Mouse (Mus musculus): ENCODE data around the gene Zfp91. TPM values are rescaled to one million over a fixed set of nuclear protein-coding genes. Genes with fewer than 3 reads are reported as not detected.

Gene Zfp91
- polyA plus RNA-seq, 2 experiments = 10.3 to 30.4 TPM

GRCm38 (mm10) chr19:12806214-12806613, 10.3 kb upstream of the Zfp91 start:
- H3K27ac ChIP-seq (replicated peaks; ENCODE audit: low read depth, low read length) = no peak overlapping the region
- no peak overlapping the region for H3K4me3 ChIP-seq (replicated peaks; ENCODE audit: low read length)
- H3K27me3 ChIP-seq (ENCODE audit: control insufficient read depth, insufficient read depth, low read length) = no peaks in the 10 kb centered on the region
- 68% methylated on average over 2 of the region's 2 CpGs for WGBS
- H3K4me2 ChIP-seq (replicated peaks; ENCODE audit: low read depth, low read length, severe bottlenecking) = no peak overlapping the region
- no peaks in the 10 kb centered on the region for H3K9me3 ChIP-seq (ENCODE audit: control insufficient read depth, low read length)
- H3K9ac ChIP-seq (ENCODE audit: low read depth, low read length, severe bottlenecking) = no peak overlapping the region
- no peaks in the 10 kb centered on the region for H3K36me3 ChIP-seq (ENCODE audit: control insufficient read depth, insufficient read depth, low read length)
- no peaks in the 10 kb centered on the region for H3K4me1 ChIP-seq (ENCODE audit: control insufficient read depth, insufficient read depth, low read length)
- ATAC-seq (ENCODE audit: low FRiP score, low read depth) (no peak), DNase-seq (ENCODE audit: low spot score) (no peak)
- no peak for TF ChIP-seq POLR2A (IDR thresholded peaks at IDR 0.05; ENCODE audit: borderline replicate concordance, extremely low read depth, insufficient read depth, insufficient read length)

GRCm38 (mm10) chr19:12805730-12806129, 9.8 kb upstream of the Zfp91 start:
- ATAC-seq (ENCODE audit: low FRiP score, low read depth) (no peak), DNase-seq (ENCODE audit: low spot score) (no peak)
- H3K4me1 ChIP-seq (ENCODE audit: control insufficient read depth, insufficient read depth, low read length) = no peaks in the 10 kb centered on the region
- 89% methylated on average over 3 of the region's 3 CpGs for WGBS
- H3K36me3 ChIP-seq (ENCODE audit: control insufficient read depth, insufficient read depth, low read length) = no peaks in the 10 kb centered on the region
- H3K9me3 ChIP-seq (ENCODE audit: control insufficient read depth, low read length) = no peaks in the 10 kb centered on the region
- no peak overlapping the region for H3K4me2 ChIP-seq (replicated peaks; ENCODE audit: low read depth, low read length, severe bottlenecking)
- no peaks in the 10 kb centered on the region for H3K27me3 ChIP-seq (ENCODE audit: control insufficient read depth, insufficient read depth, low read length)
- TF ChIP-seq POLR2A (IDR thresholded peaks at IDR 0.05; ENCODE audit: borderline replicate concordance, extremely low read depth, insufficient read depth, insufficient read length) = no peak
- no peak overlapping the region for H3K4me3 ChIP-seq (replicated peaks; ENCODE audit: low read length)
- H3K27ac ChIP-seq (replicated peaks; ENCODE audit: low read depth, low read length) = no peak overlapping the region
- no peak overlapping the region for H3K9ac ChIP-seq (ENCODE audit: low read depth, low read length, severe bottlenecking)

GRCm38 (mm10) chr19:12804237-12804636, 8.3 kb upstream of the Zfp91 start:
- ATAC-seq (ENCODE audit: low FRiP score, low read depth) = no peak
- WGBS = 77% methylated on average over 1 of the region's 1 CpGs
- no peak for TF ChIP-seq POLR2A (IDR thresholded peaks at IDR 0.05; ENCODE audit: borderline replicate concordance, extremely low read depth, insufficient read depth, insufficient read length)

GRCm38 (mm10) chr19:12802830-12803229, 6.9 kb upstream of the Zfp91 start:
- no peak for ATAC-seq (ENCODE audit: low FRiP score, low read depth)
- Histone ChIP-seq H3K9me3 (ENCODE audit: control insufficient read depth, low read length) (no peaks in the 10 kb centered on the region), H3K27ac (replicated peaks; ENCODE audit: low read depth, low read length) (no peak overlapping the region), H3K27me3 (ENCODE audit: control insufficient read depth, insufficient read depth, low read length) (no peaks in the 10 kb centered on the region), H3K4me2 (replicated peaks; ENCODE audit: low read depth, low read length, severe bottlenecking) (no peak overlapping the region), H3K36me3 (ENCODE audit: control insufficient read depth, insufficient read depth, low read length) (no peaks in the 10 kb centered on the region), H3K9ac (ENCODE audit: low read depth, low read length, severe bottlenecking) (no peak overlapping the region), H3K4me1 (ENCODE audit: control insufficient read depth, insufficient read depth, low read length) (no peaks in the 10 kb centered on the region), H3K4me3 (replicated peaks; ENCODE audit: low read length) (no peak overlapping the region)
- 77% methylated on average over 3 of the region's 3 CpGs for WGBS
- no peak for DNase-seq (ENCODE audit: low spot score)
- TF ChIP-seq POLR2A (IDR thresholded peaks at IDR 0.05; ENCODE audit: borderline replicate concordance, extremely low read depth, insufficient read depth, insufficient read length) = no peak

More at GRCm38 (mm10) chr19:12804237-12804636, 8.3 kb upstream of the Zfp91 start:
- no peaks in the 10 kb centered on the region for H3K9me3 ChIP-seq (ENCODE audit: control insufficient read depth, low read length)
- no peak overlapping the region for H3K4me3 ChIP-seq (replicated peaks; ENCODE audit: low read length)
- no peak overlapping the region for H3K9ac ChIP-seq (ENCODE audit: low read depth, low read length, severe bottlenecking)
- no peak overlapping the region for H3K27ac ChIP-seq (replicated peaks; ENCODE audit: low read depth, low read length)
- no peaks in the 10 kb centered on the region for H3K36me3 ChIP-seq (ENCODE audit: control insufficient read depth, insufficient read depth, low read length)
- H3K4me2 ChIP-seq (replicated peaks; ENCODE audit: low read depth, low read length, severe bottlenecking) = no peak overlapping the region
- H3K27me3 ChIP-seq (ENCODE audit: control insufficient read depth, insufficient read depth, low read length) = no peaks in the 10 kb centered on the region
- H3K4me1 ChIP-seq (ENCODE audit: control insufficient read depth, insufficient read depth, low read length) = no peaks in the 10 kb centered on the region
- no peak for DNase-seq (ENCODE audit: low spot score)

- Histone ChIP-seq H3K27me3 (ENCODE audit: control insufficient read depth, insufficient read depth, low read length) (no peaks in the 10 kb centered on the region), H3K9me3 (ENCODE audit: control insufficient read depth, low read length) (no peaks in the 10 kb centered on the region), H3K4me3 (replicated peaks; ENCODE audit: low read length) (no peak overlapping the region), H3K4me2 (replicated peaks; ENCODE audit: low read depth, low read length, severe bottlenecking) (no peak overlapping the region), H3K27ac (replicated peaks; ENCODE audit: low read depth, low read length) (no peak overlapping the region), H3K36me3 (ENCODE audit: control insufficient read depth, insufficient read depth, low read length) (no peaks in the 10 kb centered on the region), H3K9ac (ENCODE audit: low read depth, low read length, severe bottlenecking) (no peak overlapping the region), H3K4me1 (ENCODE audit: control insufficient read depth, insufficient read depth, low read length) (no peaks in the 10 kb centered on the region)
- WGBS = 74% methylated on average over 3 of the region's 3 CpGs
- no peak for DNase-seq (ENCODE audit: low spot score)
- no peak for TF ChIP-seq POLR2A (IDR thresholded peaks at IDR 0.05; ENCODE audit: borderline replicate concordance, extremely low read depth, insufficient read depth, insufficient read length)
- no peak for ATAC-seq (ENCODE audit: low FRiP score, low read depth)
These were observed 5.1 kb upstream of the Zfp91 start for GRCm38 (mm10) chr19:12801046-12801445.

- DNase-seq (ENCODE audit: low spot score) (no peak), ATAC-seq (ENCODE audit: low FRiP score, low read depth) (no peak)
- H3K4me1 ChIP-seq (ENCODE audit: control insufficient read depth, insufficient read depth, low read length) = no peaks in the 10 kb centered on the region
- no peak overlapping the region for H3K4me3 ChIP-seq (replicated peaks; ENCODE audit: low read length)
- no peaks in the 10 kb centered on the region for H3K27me3 ChIP-seq (ENCODE audit: control insufficient read depth, insufficient read depth, low read length)
- no peak overlapping the region for H3K9ac ChIP-seq (ENCODE audit: low read depth, low read length, severe bottlenecking)
- TF ChIP-seq POLR2A (IDR thresholded peaks at IDR 0.05; ENCODE audit: borderline replicate concordance, extremely low read depth, insufficient read depth, insufficient read length) = no peak
- H3K4me2 ChIP-seq (replicated peaks; ENCODE audit: low read depth, low read length, severe bottlenecking) = no peak overlapping the region
- 59% methylated on average over 2 of the region's 2 CpGs for WGBS
- no peaks in the 10 kb centered on the region for H3K36me3 ChIP-seq (ENCODE audit: control insufficient read depth, insufficient read depth, low read length)
- no peaks in the 10 kb centered on the region for H3K9me3 ChIP-seq (ENCODE audit: control insufficient read depth, low read length)
- H3K27ac ChIP-seq (replicated peaks; ENCODE audit: low read depth, low read length) = no peak overlapping the region
These were observed 4.7 kb upstream of the Zfp91 start for GRCm38 (mm10) chr19:12800621-12801020.

Measured in limb, embryonic 14.5 days (tissue).